Comparison of ENCODE assay signal across 14 mouse cellular contexts in genomic region chrX:11763351-11764082, GRCm38 (mm10).
DNase-seq lines count a peak whose midpoint lies in the region; ATAC-seq and TF ChIP-seq lines count a peak whose summit lies in the region.
"Had no signal": no experiment of that assay in that cellular context is flagged by ENCODE, and none has a peak within 500 bp of the region (broad histone marks: within the 10 kb centered on the region; RNA-seq: fewer than 3 reads in every experiment).

No protein-coding gene starts in this region.

- DNase-seq in frontal cortex, adult 2 months (ENCODE audit: extremely low spot score in 1 of 2, low spot score in 1 of 2), result peak; percentile 7 to 28
- DNase-seq in frontal cortex, postnatal 25 days (ENCODE audit: low spot score in 2 of 2), result no peak
- DNase-seq in brain, adult 2 months (ENCODE audit: low read depth, low spot score), result peak; percentile 70
- DNase-seq in cerebellum, postnatal 14 days, result peak; percentile 40 to 44
- DNase-seq in layer of hippocampus, postnatal 36 days, result peak; percentile 24 to 25
- no peak for DNase-seq in gastrocnemius, adult 2 months
- DNase-seq: adrenal gland, postnatal 10 days; kidney, postnatal 36 days; lung, adult 2 months had no signal

- intact Hi-C loops in gastrocnemius, adult 2 months (cut with DNase I), result no loop called here

- ATAC-seq in erythroblast, adult 5-6 weeks (replicated peaks; ENCODE audit: low FRiP score, poor library complexity, severe bottlenecking), result no peak
- no peak for ATAC-seq in activated CD4-positive, CD25-positive, alpha-beta regulatory T cell, adult 4 months
- ATAC-seq: inflammation-experienced regulatory T-cells, adult 6 months had no signal

- H3K27ac ChIP-seq in gastrocnemius, adult 2 months, result no peak overlapping the region
- H3K27ac ChIP-seq: limb, embryonic 13.5 days; stomach, postnatal 0 days had no signal

- TF ChIP-seq CTCF in gastrocnemius, adult 2 months (IDR thresholded peaks at IDR 0.05), result no peak

- no peak overlapping the region for H3K4me3 ChIP-seq in gastrocnemius, adult 2 months
- H3K4me3 ChIP-seq: limb, embryonic 13.5 days had no signal

Comparison
In these comparisons a context has a peak if more than half of its experiments do, and no peak if none do; other contexts are left out.
1. DNase-seq: peak in frontal cortex, adult 2 months (2 of 2), brain, adult 2 months (single experiment), cerebellum, postnatal 14 days (2 of 2) and layer of hippocampus, postnatal 36 days (2 of 2); none in frontal cortex, postnatal 25 days (0 of 2) and gastrocnemius, adult 2 months (single experiment).